Comparison of ENCODE assay signal across 8 mouse cellular contexts in the genomic region with DNA sequence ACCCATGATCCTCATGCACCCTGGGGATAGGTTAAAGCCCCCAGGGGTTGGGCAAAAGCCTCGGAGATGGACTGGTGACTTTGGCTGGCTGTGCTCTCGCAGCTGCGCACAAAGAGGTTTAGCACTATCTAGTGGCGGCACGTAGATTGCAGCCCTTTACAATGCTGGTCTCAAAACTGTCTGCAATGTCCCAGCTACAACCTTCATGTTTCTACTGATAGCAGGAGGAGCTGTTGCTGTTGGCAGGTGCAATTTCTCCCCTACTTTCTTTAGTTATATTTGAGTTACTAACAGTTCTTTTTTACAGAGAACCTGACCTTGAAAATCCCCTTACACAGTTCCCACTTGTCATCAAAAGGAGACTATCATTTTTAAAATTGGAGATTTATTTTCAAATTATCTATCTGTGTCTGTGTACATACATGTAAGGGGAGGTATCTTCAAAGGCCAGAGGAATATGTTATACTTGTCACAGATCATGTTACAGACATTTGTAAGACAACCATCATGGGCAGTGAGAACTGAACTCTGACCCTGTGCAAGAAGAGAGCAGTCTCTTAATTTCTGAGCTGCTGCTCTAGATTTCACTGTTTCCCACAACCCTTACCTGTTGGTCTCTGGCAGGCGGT.
DNase-seq lines count a peak whose midpoint lies in the region; ATAC-seq and TF ChIP-seq lines count a peak whose summit lies in the region.

No protein-coding gene starts in this region.

- peak; percentile 20; the same call in 1 of the 2 replicates for TF ChIP-seq CTCF in liver, embryonic 14.5 days (IDR thresholded peaks at IDR 0.05; ENCODE audit: low read depth)

- H3K9me3 ChIP-seq in kidney, embryonic 14.5 days (ENCODE audit: control insufficient read depth, low read length) = no peaks in the 10 kb centered on the region
- H3K9me3 ChIP-seq in liver, embryonic 14.5 days (ENCODE audit: control insufficient read depth, low read length) = no peaks in the 10 kb centered on the region

- H3K4me1 ChIP-seq in kidney, embryonic 14.5 days (ENCODE audit: control insufficient read depth, insufficient read depth, low read length) = no peaks in the 10 kb centered on the region
- no peaks in the 10 kb centered on the region for H3K4me1 ChIP-seq in liver, embryonic 14.5 days (replicated peaks; ENCODE audit: control insufficient read depth in 2 of 2, insufficient read depth in 2 of 2, low read length in 1 of 2)

- WGBS in kidney, embryonic 14.5 days = 11% methylated on average over 5 of the region's 6 CpGs
- 9% methylated on average over 5 of the region's 6 CpGs for WGBS in liver, embryonic 14.5 days (ENCODE audit: insufficient replicate concordance)

- no peaks in the 10 kb centered on the region for H3K27me3 ChIP-seq in kidney, embryonic 14.5 days (ENCODE audit: control insufficient read depth, insufficient read depth, low read length)
- no peaks in the 10 kb centered on the region for H3K27me3 ChIP-seq in liver, embryonic 14.5 days (ENCODE audit: control insufficient read depth, insufficient read depth, low read length)
- H3K27me3 ChIP-seq in splenic B cell, adult 2 months (ENCODE audit: control insufficient read depth, insufficient read depth, low read length, poor library complexity, severe bottlenecking) = no peaks in the 10 kb centered on the region

- H3K27ac ChIP-seq in kidney, embryonic 14.5 days (ENCODE audit: low read depth, low read length) = no peak overlapping the region
- H3K27ac ChIP-seq in liver, embryonic 14.5 days = no peak overlapping the region

- TF ChIP-seq EP300 in liver, embryonic 14.5 days (IDR thresholded peaks at IDR 0.05; ENCODE audit: low read depth) = no peak

- peak; percentile 5 to 34 for DNase-seq in adrenal gland, adult (ENCODE audit: inconsistent age in 2 of 2, low spot score in 1 of 2)
- DNase-seq in adrenal gland, postnatal 4 days (ENCODE audit: low spot score in 2 of 2) = no peak
- DNase-seq in testis, postnatal 10 days (ENCODE audit: low spot score) = peak; percentile 46
- no peak for DNase-seq in testis, postnatal 14 days (ENCODE audit: low spot score)
- no peak for DNase-seq in liver, embryonic 14.5 days (ENCODE audit: low read depth in 3 of 3, low spot score in 3 of 3)
- peak; percentile 4 for DNase-seq in splenic B cell, adult 2 months (ENCODE audit: low read depth, low spot score)
- DNase-seq in thymus, postnatal 4 days = no peak

- H3K4me2 ChIP-seq in kidney, embryonic 14.5 days (replicated peaks; ENCODE audit: low read depth, low read length) = no peak overlapping the region
- no peak overlapping the region for H3K4me2 ChIP-seq in liver, embryonic 14.5 days (ENCODE audit: low read depth)

- ATAC-seq in kidney, embryonic 14.5 days (ENCODE audit: low FRiP score, low TSS enrichment) = peak; percentile 81
- ATAC-seq in liver, embryonic 14.5 days (ENCODE audit: insufficient read depth) = no peak

- no peak overlapping the region for H3K4me3 ChIP-seq in kidney, embryonic 14.5 days (ENCODE audit: low read length)
- H3K4me3 ChIP-seq in liver, embryonic 14.5 days (ENCODE audit: insufficient read depth in 1 of 2, low read depth in 2 of 2, low read length in 2 of 2) = no peak overlapping the region

- H3K9ac ChIP-seq in kidney, embryonic 14.5 days (ENCODE audit: low read depth, low read length) = no peak overlapping the region
- no peak overlapping the region for H3K9ac ChIP-seq in liver, embryonic 14.5 days (replicated peaks)

- H3K36me3 ChIP-seq in kidney, embryonic 14.5 days (ENCODE audit: control insufficient read depth, insufficient read depth, low read length) = no peaks in the 10 kb centered on the region
- no peaks in the 10 kb centered on the region for H3K36me3 ChIP-seq in liver, embryonic 14.5 days (replicated peaks; ENCODE audit: control insufficient read depth, insufficient read depth, low read depth)
- no peaks in the 10 kb centered on the region for H3K36me3 ChIP-seq in splenic B cell, adult 2 months (ENCODE audit: control insufficient read depth, insufficient read depth, low read length, poor library complexity, severe bottlenecking)

Comparison
In these comparisons a context has a peak if more than half of its experiments do, and no peak if none do; other contexts are left out.
1. DNase-seq: peak in adrenal gland, adult (2 of 2), testis, postnatal 10 days (single experiment) and splenic B cell, adult 2 months (single experiment); none in adrenal gland, postnatal 4 days (0 of 2), testis, postnatal 14 days (single experiment), liver, embryonic 14.5 days (0 of 3) and thymus, postnatal 4 days (single experiment).